Mouse (Mus musculus): ENCODE data around the gene Hrh3. TPM values are rescaled to one million over a fixed set of nuclear protein-coding genes. Genes with fewer than 3 reads are reported as not detected.

Hrh3 gene
- total and polyA plus RNA-seq, 3 experiments = 0.06 to 0.21 TPM; not detected in 1

- no peak overlapping the region for H3K27ac ChIP-seq
- intact Hi-C loops (cut with DNase I) = no loop called here
- WGBS = 81% methylated on average over 4 of the region's 4 CpGs
Measured at GRCm38 (mm10) chr2:180133231-180133630, 28.9 kb upstream of the Hrh3 start.

GRCm38 (mm10) chr2:180127675-180128074 is 23.4 kb upstream of the Hrh3 start:
- Histone ChIP-seq H3K36me3 (ENCODE audit: control insufficient read depth, insufficient read depth, low read length) (peaks cover 6% of the 10 kb centered on the region; the same call in 1 of the 2 replicates), H3K79me2 (replicated peaks; ENCODE audit: control insufficient read depth, insufficient read depth, low read length) (peaks cover 10% of the 10 kb centered on the region), H3K27me3 (ENCODE audit: control insufficient read depth, insufficient read depth, low read length) (no peaks in the 10 kb centered on the region), H3K9ac (ENCODE audit: low read depth, low read length) (no peak overlapping the region), H3K27ac (no peak overlapping the region), H3K4me1 (ENCODE audit: control insufficient read depth, insufficient read depth, low read length) (peaks cover 21% of the 10 kb centered on the region), H3K4me3 (no peak overlapping the region)
- DNase-seq = no peak
- 24% methylated on average over 1 of the region's 1 CpGs for whole genome bisulfite sequencing
- intact Hi-C loops (cut with DNase I) = no loop called here
- TF ChIP-seq POLR2A (IDR thresholded peaks at IDR 0.05; ENCODE audit: insufficient read depth, low read depth, low read length) (no peak), EP300 (IDR thresholded peaks at IDR 0.05; ENCODE audit: insufficient read depth, low read depth, low read length) (no peak), CTCF (IDR thresholded peaks at IDR 0.05) (no peak)

More at GRCm38 (mm10) chr2:180133231-180133630, 28.9 kb upstream of the Hrh3 start:
- H3K27me3 ChIP-seq (ENCODE audit: control insufficient read depth, insufficient read depth, low read length) = no peaks in the 10 kb centered on the region
- peaks cover 3% of the 10 kb centered on the region for H3K36me3 ChIP-seq (ENCODE audit: control insufficient read depth, insufficient read depth, low read length)
- peaks cover 9% of the 10 kb centered on the region for H3K79me2 ChIP-seq (replicated peaks; ENCODE audit: control insufficient read depth, insufficient read depth, low read length)
- no peak for DNase-seq
- TF ChIP-seq EP300 (IDR thresholded peaks at IDR 0.05; ENCODE audit: insufficient read depth, low read depth, low read length) = no peak
- no peak for TF ChIP-seq CTCF (IDR thresholded peaks at IDR 0.05)
- no peak for TF ChIP-seq POLR2A (IDR thresholded peaks at IDR 0.05; ENCODE audit: insufficient read depth, low read depth, low read length)
- H3K9ac ChIP-seq (ENCODE audit: low read depth, low read length) = no peak overlapping the region
- H3K4me1 ChIP-seq (ENCODE audit: control insufficient read depth, insufficient read depth, low read length) = peaks cover 9% of the 10 kb centered on the region; the same call in 1 of the 2 replicates
- H3K4me3 ChIP-seq = no peak overlapping the region

GRCm38 (mm10) chr2:180126195-180126594 is 21.9 kb upstream of the Hrh3 start:
- H3K27ac ChIP-seq = peak overlapping the region; percentile 21; the same call in 1 of the 2 replicates
- TF ChIP-seq POLR2A (IDR thresholded peaks at IDR 0.05; ENCODE audit: insufficient read depth, low read depth, low read length) (no peak), CTCF (IDR thresholded peaks at IDR 0.05) (no peak), EP300 (IDR thresholded peaks at IDR 0.05; ENCODE audit: insufficient read depth, low read depth, low read length) (no peak)
- 19% methylated on average over 4 of the region's 4 CpGs for WGBS
- no peak overlapping the region for H3K9ac ChIP-seq (ENCODE audit: low read depth, low read length)
- H3K4me3 ChIP-seq = no peak overlapping the region
- H3K36me3 ChIP-seq (ENCODE audit: control insufficient read depth, insufficient read depth, low read length) = peaks cover 6% of the 10 kb centered on the region; the same call in 1 of the 2 replicates
- peak; percentile 47 to 64 for DNase-seq
- peaks cover 9% of the 10 kb centered on the region for H3K79me2 ChIP-seq (replicated peaks; ENCODE audit: control insufficient read depth, insufficient read depth, low read length)
- no peaks in the 10 kb centered on the region for H3K27me3 ChIP-seq (ENCODE audit: control insufficient read depth, insufficient read depth, low read length)
- intact Hi-C loops (cut with DNase I) = no loop called here
- peaks cover 21% of the 10 kb centered on the region for H3K4me1 ChIP-seq (ENCODE audit: control insufficient read depth, insufficient read depth, low read length)

GRCm38 (mm10) chr2:180124192-180124591 is 19.9 kb upstream of the Hrh3 start:
- TF ChIP-seq POLR2A (IDR thresholded peaks at IDR 0.05; ENCODE audit: insufficient read depth, low read depth, low read length) (no peak), EP300 (IDR thresholded peaks at IDR 0.05; ENCODE audit: insufficient read depth, low read depth, low read length) (no peak), CTCF (IDR thresholded peaks at IDR 0.05) (peak; percentile 32)
- peaks cover 24% of the 10 kb centered on the region for H3K4me1 ChIP-seq (ENCODE audit: control insufficient read depth, insufficient read depth, low read length)
- intact Hi-C loops (cut with DNase I) = no loop called here

GRCm38 (mm10) chr2:180120292-180120761 is 16.0 kb upstream of the Hrh3 start:
- WGBS = 30% methylated on average over 5 of the region's 5 CpGs
- no peak for DNase-seq
- intact Hi-C loops (cut with DNase I) = no loop called here

More at GRCm38 (mm10) chr2:180124192-180124591, 19.9 kb upstream of the Hrh3 start:
- H3K27me3 ChIP-seq (ENCODE audit: control insufficient read depth, insufficient read depth, low read length) = no peaks in the 10 kb centered on the region
- peaks cover 6% of the 10 kb centered on the region; the same call in 1 of the 2 replicates for H3K36me3 ChIP-seq (ENCODE audit: control insufficient read depth, insufficient read depth, low read length)
- no peak overlapping the region for H3K9ac ChIP-seq (ENCODE audit: low read depth, low read length)
- 83% methylated on average over 2 of the region's 2 CpGs for WGBS
- no peak overlapping the region for H3K4me3 ChIP-seq
- no peak overlapping the region for H3K27ac ChIP-seq
- peaks cover 8% of the 10 kb centered on the region for H3K79me2 ChIP-seq (replicated peaks; ENCODE audit: control insufficient read depth, insufficient read depth, low read length)
- no peak for DNase-seq

More at GRCm38 (mm10) chr2:180120292-180120761, 16.0 kb upstream of the Hrh3 start:
- H3K4me1 ChIP-seq (ENCODE audit: control insufficient read depth, insufficient read depth, low read length) = peaks cover 20% of the 10 kb centered on the region
- peaks cover 5% of the 10 kb centered on the region; the same call in 1 of the 2 replicates for H3K79me2 ChIP-seq (replicated peaks; ENCODE audit: control insufficient read depth, insufficient read depth, low read length)
- TF ChIP-seq CTCF (IDR thresholded peaks at IDR 0.05) = no peak
- TF ChIP-seq EP300 (IDR thresholded peaks at IDR 0.05; ENCODE audit: insufficient read depth, low read depth, low read length) = no peak
- TF ChIP-seq POLR2A (IDR thresholded peaks at IDR 0.05; ENCODE audit: insufficient read depth, low read depth, low read length) = no peak
- no peaks in the 10 kb centered on the region for H3K36me3 ChIP-seq (ENCODE audit: control insufficient read depth, insufficient read depth, low read length)
- H3K27me3 ChIP-seq (ENCODE audit: control insufficient read depth, insufficient read depth, low read length) = no peaks in the 10 kb centered on the region
- H3K27ac ChIP-seq = peak overlapping the region; percentile 85; the same call in 1 of the 2 replicates
- peak overlapping the region; percentile 81 for H3K4me3 ChIP-seq
- H3K9ac ChIP-seq (ENCODE audit: low read depth, low read length) = peak overlapping the region; percentile 84

Data from heart, adult 2 months (tissue).